Mouse (Mus musculus): Measurements from ENCODE around the gene Nuf2. TPM values are rescaled to one million over a fixed set of nuclear protein-coding genes. Genes with fewer than 3 reads are reported as not detected.
"Not testable (repeated sequence)": the region's sequence is repeated elsewhere in the genome, so short reads cannot be mapped to it uniquely, and the experiment has no call there.

The Nuf2 gene
- polyA plus RNA-seq, 1 experiment from 2014 or later: 67.0 TPM

GRCm38 (mm10) chr1:169526006-169526680 lies 5.1 kb downstream of the Nuf2 start:
- H3K9me3 ChIP-seq (ENCODE audit: control insufficient read depth, low read length): no peaks in the 10 kb centered on the region
- no peak overlapping the region for H3K9ac ChIP-seq (ENCODE audit: low read length)
- peaks cover 8% of the 10 kb centered on the region for H3K4me1 ChIP-seq (replicated peaks; ENCODE audit: control insufficient read depth, insufficient read depth, low read length)
- H3K27ac ChIP-seq (ENCODE audit: low read length): no peak overlapping the region
- no peak overlapping the region for H3K4me3 ChIP-seq (ENCODE audit: low read length)
- WGBS: 90% methylated on average over 5 of the region's 5 CpGs
- no peaks in the 10 kb centered on the region for H3K27me3 ChIP-seq (ENCODE audit: control insufficient read depth, insufficient read depth, low read depth, low read length)
- H3K36me3 ChIP-seq (ENCODE audit: control insufficient read depth, insufficient read depth, low read length): peaks cover 34% of the 10 kb centered on the region
- ATAC-seq (ENCODE audit: low read depth): no peak
- H3K4me2 ChIP-seq (ENCODE audit: low read depth, low read length): no peak overlapping the region

GRCm38 (mm10) chr1:169519337-169519736 lies 11.9 kb downstream of the Nuf2 start:
- 90% methylated on average over 11 of the region's 11 CpGs for WGBS
- Histone ChIP-seq H3K27ac (ENCODE audit: low read length) (no peak overlapping the region), H3K36me3 (ENCODE audit: control insufficient read depth, insufficient read depth, low read length) (peaks cover 38% of the 10 kb centered on the region), H3K27me3 (ENCODE audit: control insufficient read depth, insufficient read depth, low read depth, low read length) (no peaks in the 10 kb centered on the region), H3K9ac (ENCODE audit: low read length) (no peak overlapping the region), H3K4me2 (ENCODE audit: low read depth, low read length) (no peak overlapping the region), H3K4me1 (replicated peaks; ENCODE audit: control insufficient read depth, insufficient read depth, low read length) (no peaks in the 10 kb centered on the region), H3K9me3 (ENCODE audit: control insufficient read depth, low read length) (no peaks in the 10 kb centered on the region), H3K4me3 (ENCODE audit: low read length) (no peak overlapping the region)
- no peak for ATAC-seq (ENCODE audit: low read depth)

- H3K4me1 ChIP-seq (replicated peaks; ENCODE audit: control insufficient read depth, insufficient read depth, low read length); H3K9ac ChIP-seq (ENCODE audit: low read length); ATAC-seq (ENCODE audit: low read depth); H3K4me2 ChIP-seq (ENCODE audit: low read depth, low read length); H3K9me3 ChIP-seq (ENCODE audit: control insufficient read depth, low read length); H3K4me3 ChIP-seq (ENCODE audit: low read length); H3K27ac ChIP-seq (ENCODE audit: low read length); H3K27me3 ChIP-seq (ENCODE audit: control insufficient read depth, insufficient read depth, low read depth, low read length): not testable (repeated sequence)
- peaks cover 39% of the 10 kb centered on the region for H3K36me3 ChIP-seq (ENCODE audit: control insufficient read depth, insufficient read depth, low read length)
- 90% methylated on average over 5 of the region's 7 CpGs for WGBS
Observed at GRCm38 (mm10) chr1:169517899-169518517, 13.3 kb downstream of the Nuf2 start.

GRCm38 (mm10) chr1:169517376-169517892 lies 13.8 kb downstream of the Nuf2 start:
- no peaks in the 10 kb centered on the region for H3K27me3 ChIP-seq (ENCODE audit: control insufficient read depth, insufficient read depth, low read depth, low read length)
- no peaks in the 10 kb centered on the region for H3K4me1 ChIP-seq (replicated peaks; ENCODE audit: control insufficient read depth, insufficient read depth, low read length)
- no peak overlapping the region for H3K4me3 ChIP-seq (ENCODE audit: low read length)
- H3K36me3 ChIP-seq (ENCODE audit: control insufficient read depth, insufficient read depth, low read length): peaks cover 35% of the 10 kb centered on the region
- H3K4me2 ChIP-seq (ENCODE audit: low read depth, low read length): no peak overlapping the region
- no peak overlapping the region for H3K9ac ChIP-seq (ENCODE audit: low read length)
- 92% methylated on average over 8 of the region's 8 CpGs for WGBS
- no peaks in the 10 kb centered on the region for H3K9me3 ChIP-seq (ENCODE audit: control insufficient read depth, low read length)
- no peak overlapping the region for H3K27ac ChIP-seq (ENCODE audit: low read length)
- ATAC-seq (ENCODE audit: low read depth): no peak

GRCm38 (mm10) chr1:169506354-169506753 lies 24.9 kb downstream of the Nuf2 start:
- Histone ChIP-seq H3K9me3 (ENCODE audit: control insufficient read depth, low read length) (no peaks in the 10 kb centered on the region), H3K27me3 (ENCODE audit: control insufficient read depth, insufficient read depth, low read depth, low read length) (no peaks in the 10 kb centered on the region), H3K4me3 (ENCODE audit: low read length) (no peak overlapping the region), H3K4me2 (ENCODE audit: low read depth, low read length) (no peak overlapping the region), H3K27ac (ENCODE audit: low read length) (no peak overlapping the region), H3K9ac (ENCODE audit: low read length) (no peak overlapping the region), H3K36me3 (ENCODE audit: control insufficient read depth, insufficient read depth, low read length) (peaks cover 50% of the 10 kb centered on the region), H3K4me1 (replicated peaks; ENCODE audit: control insufficient read depth, insufficient read depth, low read length) (no peaks in the 10 kb centered on the region)
- no peak for ATAC-seq (ENCODE audit: low read depth)
- WGBS: 83% methylated on average over 6 of the region's 6 CpGs

GRCm38 (mm10) chr1:169502876-169503275 lies 28.4 kb downstream of the Nuf2 start:
- H3K36me3 ChIP-seq (ENCODE audit: control insufficient read depth, insufficient read depth, low read length): peaks cover 48% of the 10 kb centered on the region

GRCm38 (mm10) chr1:169495621-169496020 lies 35.6 kb downstream of the Nuf2 start:
- no peaks in the 10 kb centered on the region for H3K27me3 ChIP-seq (ENCODE audit: control insufficient read depth, insufficient read depth, low read depth, low read length)
- H3K4me3 ChIP-seq (ENCODE audit: low read length): no peak overlapping the region
- WGBS: 43% methylated on average over 8 of the region's 8 CpGs
- H3K4me1 ChIP-seq (replicated peaks; ENCODE audit: control insufficient read depth, insufficient read depth, low read length): no peaks in the 10 kb centered on the region
- no peak overlapping the region for H3K27ac ChIP-seq (ENCODE audit: low read length)
- no peak overlapping the region for H3K4me2 ChIP-seq (ENCODE audit: low read depth, low read length)
- no peaks in the 10 kb centered on the region for H3K9me3 ChIP-seq (ENCODE audit: control insufficient read depth, low read length)
- no peak overlapping the region for H3K9ac ChIP-seq (ENCODE audit: low read length)
- no peak for ATAC-seq (ENCODE audit: low read depth)
- H3K36me3 ChIP-seq (ENCODE audit: control insufficient read depth, insufficient read depth, low read length): peaks cover 11% of the 10 kb centered on the region; the same call in 1 of the 2 replicates

More at GRCm38 (mm10) chr1:169502876-169503275, 28.4 kb downstream of the Nuf2 start:
- H3K4me2 ChIP-seq (ENCODE audit: low read depth, low read length): no peak overlapping the region
- no peak overlapping the region for H3K9ac ChIP-seq (ENCODE audit: low read length)
- no peaks in the 10 kb centered on the region for H3K9me3 ChIP-seq (ENCODE audit: control insufficient read depth, low read length)
- H3K4me3 ChIP-seq (ENCODE audit: low read length): no peak overlapping the region
- no peaks in the 10 kb centered on the region for H3K4me1 ChIP-seq (replicated peaks; ENCODE audit: control insufficient read depth, insufficient read depth, low read length)
- H3K27me3 ChIP-seq (ENCODE audit: control insufficient read depth, insufficient read depth, low read depth, low read length): no peaks in the 10 kb centered on the region
- WGBS: 88% methylated on average over 3 of the region's 3 CpGs
- no peak for ATAC-seq (ENCODE audit: low read depth)
- no peak overlapping the region for H3K27ac ChIP-seq (ENCODE audit: low read length)

GRCm38 (mm10) chr1:169491561-169491960 lies 39.7 kb downstream of the Nuf2 start:
- no peak overlapping the region for H3K4me2 ChIP-seq (ENCODE audit: low read depth, low read length)
- no peaks in the 10 kb centered on the region for H3K36me3 ChIP-seq (ENCODE audit: control insufficient read depth, insufficient read depth, low read length)
- no peaks in the 10 kb centered on the region for H3K4me1 ChIP-seq (replicated peaks; ENCODE audit: control insufficient read depth, insufficient read depth, low read length)
- no peak for ATAC-seq (ENCODE audit: low read depth)
- no peaks in the 10 kb centered on the region for H3K27me3 ChIP-seq (ENCODE audit: control insufficient read depth, insufficient read depth, low read depth, low read length)
- no peak overlapping the region for H3K4me3 ChIP-seq (ENCODE audit: low read length)
- H3K9ac ChIP-seq (ENCODE audit: low read length): no peak overlapping the region
- H3K9me3 ChIP-seq (ENCODE audit: control insufficient read depth, low read length): no peaks in the 10 kb centered on the region
- WGBS: 63% methylated on average over 1 of the region's 1 CpGs
- no peak overlapping the region for H3K27ac ChIP-seq (ENCODE audit: low read length)

GRCm38 (mm10) chr1:169485408-169485885 lies 45.8 kb downstream of the Nuf2 start:
- ATAC-seq (ENCODE audit: low read depth): no peak

More at GRCm38 (mm10) chr1:169485408-169485885, 45.8 kb downstream of the Nuf2 start:
- WGBS: 60% methylated on average over 6 of the region's 6 CpGs
- H3K36me3 ChIP-seq (ENCODE audit: control insufficient read depth, insufficient read depth, low read length): no peaks in the 10 kb centered on the region
- H3K9ac ChIP-seq (ENCODE audit: low read length): no peak overlapping the region
- no peak overlapping the region for H3K4me3 ChIP-seq (ENCODE audit: low read length)
- no peak overlapping the region for H3K27ac ChIP-seq (ENCODE audit: low read length)
- H3K9me3 ChIP-seq (ENCODE audit: control insufficient read depth, low read length): no peaks in the 10 kb centered on the region
- no peaks in the 10 kb centered on the region for H3K27me3 ChIP-seq (ENCODE audit: control insufficient read depth, insufficient read depth, low read depth, low read length)
- H3K4me2 ChIP-seq (ENCODE audit: low read depth, low read length): no peak overlapping the region
- H3K4me1 ChIP-seq (replicated peaks; ENCODE audit: control insufficient read depth, insufficient read depth, low read length): no peaks in the 10 kb centered on the region

Data from lung, embryonic 16.5 days (tissue).